Mouse (Mus musculus): ENCODE measurements around the gene Dot1l. TPM values are rescaled to one million over a fixed set of nuclear protein-coding genes. Genes with fewer than 3 reads are reported as not detected.

The Dot1l gene
- total RNA-seq, 2 experiments from 2014 or later: 19.9 to 23.1 TPM

- intact Hi-C loops (cut with DNase I): no loop called here
- DNase-seq: peak; percentile 78
- Histone ChIP-seq H3K4me3 (no peak overlapping the region; the same call in 1 of the 2 replicates), H3K27ac (peak overlapping the region; percentile 86)
- TF ChIP-seq CTCF (IDR thresholded peaks at IDR 0.05): no peak
These were observed 82.0 kb downstream of the Dot1l start for GRCm38 (mm10) chr10:80836949-80837379.

GRCm38 (mm10) chr10:80837827-80838226 is 82.8 kb downstream of the Dot1l start:
- Histone ChIP-seq H3K4me3 (no peak overlapping the region), H3K27ac (peak overlapping the region; percentile 86)
- peak; percentile 87 for DNase-seq
- intact Hi-C loops (cut with DNase I): no loop called here
- TF ChIP-seq CTCF (IDR thresholded peaks at IDR 0.05): no peak

- DNase-seq: no peak
- intact Hi-C loops (cut with DNase I): no loop called here
- peak overlapping the region; percentile 86 for H3K27ac ChIP-seq
- TF ChIP-seq CTCF (IDR thresholded peaks at IDR 0.05): no peak
- H3K4me3 ChIP-seq: no peak overlapping the region
These were observed 83.4 kb downstream of the Dot1l start for GRCm38 (mm10) chr10:80838346-80838912.

GRCm38 (mm10) chr10:80839848-80840247 is 84.8 kb downstream of the Dot1l start:
- DNase-seq: no peak
- intact Hi-C loops (cut with DNase I): no loop called here
- Histone ChIP-seq H3K27ac (no peak overlapping the region; the same call in 1 of the 2 replicates), H3K4me3 (no peak overlapping the region)
- TF ChIP-seq CTCF (IDR thresholded peaks at IDR 0.05): no peak

- no peak for TF ChIP-seq CTCF (IDR thresholded peaks at IDR 0.05)
- H3K27ac ChIP-seq: no peak overlapping the region
- H3K4me3 ChIP-seq: no peak overlapping the region
- no peak for DNase-seq
- intact Hi-C loops (cut with DNase I): no loop called here
These were observed 86.7 kb downstream of the Dot1l start for GRCm38 (mm10) chr10:80841685-80842084.

GRCm38 (mm10) chr10:80842334-80842733 is 87.3 kb downstream of the Dot1l start:
- DNase-seq: no peak
- TF ChIP-seq CTCF (IDR thresholded peaks at IDR 0.05): no peak
- H3K4me3 ChIP-seq: no peak overlapping the region

GRCm38 (mm10) chr10:80843087-80843930 is 88.3 kb downstream of the Dot1l start:
- Histone ChIP-seq H3K27ac (peak overlapping the region; percentile 79), H3K4me3 (peak overlapping the region; percentile 78)
- TF ChIP-seq CTCF (IDR thresholded peaks at IDR 0.05): no peak
- intact Hi-C loops (cut with DNase I): no loop called here
- no peak for DNase-seq

More at GRCm38 (mm10) chr10:80842334-80842733, 87.3 kb downstream of the Dot1l start:
- intact Hi-C loops (cut with DNase I): no loop called here
- no peak overlapping the region for H3K27ac ChIP-seq

- intact Hi-C loops (cut with DNase I): no loop called here
- H3K4me3 ChIP-seq: peak within 1 kb of the TSS; percentile 78
- peak within 1 kb of the TSS; percentile 79 for H3K27ac ChIP-seq
- TF ChIP-seq CTCF (IDR thresholded peaks at IDR 0.05): no peak
- DNase-seq: peak; percentile 81
These were observed 89.0 kb downstream of the Dot1l start, which contains the start of gene Lingo3 for GRCm38 (mm10) chr10:80843931-80844547. Lingo3 (minus strand) TSS chr10:80844039.

Small RNA genes lying within 50 kb of the gene (microRNA-seq; reads per million reads assigned to microRNA genes)
- gene Mir1982: 5.1 reads per million

Other genes with a start within 250 kb of the Dot1l start
- not detected for gene Atp8b3, start 216.1 kb upstream of the Dot1l start, total RNA-seq (2021)
- gene Rexo1, start 193.6 kb upstream of the Dot1l start, total RNA-seq (2021): 10 to 100 TPM in 1 of 2 experiments, 1 to 10 TPM in 1; 9.8 to 10.4 TPM
- gene Klf16, start 177.9 kb upstream of the Dot1l start, total RNA-seq (2021): 1 to 10 TPM in 1 of 2 experiments, under 1 TPM in 1; 0.92 to 1.9 TPM
- 10 to 100 TPM; 60.6 to 61.7 TPM for gene Abhd17a, start 164.9 kb upstream of the Dot1l start, total RNA-seq (2021)
- gene Scamp4, start 152.3 kb upstream of the Dot1l start, total RNA-seq (2021): 10 to 100 TPM; 17.0 to 17.5 TPM
- under 1 TPM; 0.48 to 0.89 TPM for gene Adat3, start 152.3 kb upstream of the Dot1l start, total RNA-seq (2021)
- under 1 TPM; 0.28 to 0.38 TPM for gene Gm49322, start 149.2 kb upstream of the Dot1l start, total RNA-seq (2021)
- gene Csnk1g2, start 132.4 kb upstream of the Dot1l start, total RNA-seq (2021): 100 to 1,000 TPM; 101 to 105 TPM
- gene Btbd2, start 98.1 kb upstream of the Dot1l start, total RNA-seq (2021): 10 to 100 TPM; 34.7 to 40.0 TPM
- 100 to 1,000 TPM; 253 TPM for gene Mknk2, start 77.1 kb upstream of the Dot1l start, total RNA-seq (2021)
- 1 to 10 TPM; 4.9 to 5.5 TPM for gene Mob3a, start 53.2 kb upstream of the Dot1l start, total RNA-seq (2021)
- gene Izumo4, start 53.0 kb upstream of the Dot1l start, total RNA-seq (2021): 1 to 10 TPM; 2.6 to 3.0 TPM
- gene Ap3d1, start 12.9 kb upstream of the Dot1l start, total RNA-seq (2021): 10 to 100 TPM; 27.0 to 33.5 TPM
- 10 to 100 TPM; 28.9 to 29.1 TPM for gene Sf3a2, start 43.0 kb downstream of the Dot1l start, total RNA-seq (2021)
- 10 to 100 TPM; 22.3 to 29.8 TPM for gene Plekhj1, start 43.4 kb downstream of the Dot1l start, total RNA-seq (2021)
- under 1 TPM; 0.38 to 0.98 TPM for gene Amh, start 50.0 kb downstream of the Dot1l start, total RNA-seq (2021)
- gene Jsrp1, start 58.3 kb downstream of the Dot1l start, total RNA-seq (2021): 100 to 1,000 TPM; 397 to 414 TPM
- gene Oaz1, start 71.5 kb downstream of the Dot1l start, total RNA-seq (2021): 100 to 1,000 TPM; 579 to 691 TPM
- gene Lingo3, start 88.8 kb downstream of the Dot1l start, total RNA-seq (2021): 10 to 100 TPM; 10.9 to 11.3 TPM
- gene Lsm7, start 100.0 kb downstream of the Dot1l start, total RNA-seq (2021): 10 to 100 TPM; 13.5 to 20.0 TPM
- 10 to 100 TPM; 11.3 to 18.5 TPM for gene Sppl2b, start 100.1 kb downstream of the Dot1l start, total RNA-seq (2021)
- under 1 TPM in 1 of 2 experiments, not detected in 1; 0.08 TPM for gene Tmprss9, start 116.6 kb downstream of the Dot1l start, total RNA-seq (2021)
- gene Timm13, start 145.8 kb downstream of the Dot1l start, total RNA-seq (2021): 100 to 1,000 TPM; 110 to 139 TPM
- gene Lmnb2, start 163.0 kb downstream of the Dot1l start, total RNA-seq (2021): 1 to 10 TPM; 1.9 to 3.0 TPM
- 10 to 100 TPM; 23.6 to 28.4 TPM for gene Gadd45b, start 174.9 kb downstream of the Dot1l start, total RNA-seq (2021)